Mouse (Mus musculus) ES-E14 (cell line): ENCODE measurements at regions not wholly inside any gene's neighbourhood (a gene's known extent, or its start where the extent isn't known, plus 50 kb on each side); places are given as distances from the start of the nearest gene placed in this dataset.

ENCODE experiments used
- ZC3H11A ChIP-seq: IDR thresholded peaks from 2 replicates; pipeline ENCODE4 v1.6.1; 2012; ENCODE audit warnings: low read depth, mild to moderate bottlenecking, inconsistent platforms, low read length, borderline replicate concordance
- ZNF384 ChIP-seq: IDR thresholded peaks from 2 replicates; pipeline ENCODE4 v1.6.1; 2012; ENCODE audit warnings: low read depth, low read length, inconsistent platforms

GRCm38 (mm10) chr3:131893061-131893804 lies 191.9 kb upstream of the Dkk2 start:
- TF ChIP-seq ZC3H11A, result no peak
- no peak for TF ChIP-seq ZNF384
